Mouse (Mus musculus): ENCODE measurements around the gene Nlrp4c. TPM values are rescaled to one million over a fixed set of nuclear protein-coding genes. Genes with fewer than 3 reads are reported as not detected.

Nlrp4c gene
- polyA plus RNA-seq, 1 experiment from 2014 or later: 0.05 TPM

GRCm38 (mm10) chr7:6154164-6154563, 109.2 kb downstream of the Nlrp4c start:
- H3K27me3 ChIP-seq (ENCODE audit: control insufficient read depth, insufficient read depth, low read length): no peaks in the 10 kb centered on the region
- no peak overlapping the region for H3K27ac ChIP-seq (ENCODE audit: low read depth, low read length)
- 77% methylated on average over 5 of the region's 5 CpGs for WGBS
- ATAC-seq (ENCODE audit: low read depth): no peak
- no peak overlapping the region for H3K9ac ChIP-seq (replicated peaks; ENCODE audit: low read depth, low read length)
- no peaks in the 10 kb centered on the region for H3K36me3 ChIP-seq (ENCODE audit: control insufficient read depth, insufficient read depth, low read length)
- H3K4me3 ChIP-seq (ENCODE audit: low read depth, low read length): peak overlapping the region; percentile 77
- H3K9me3 ChIP-seq (ENCODE audit: control insufficient read depth, low read length): no peaks in the 10 kb centered on the region
- H3K4me2 ChIP-seq (ENCODE audit: low read depth, low read length): no peak overlapping the region
- H3K4me1 ChIP-seq (ENCODE audit: control insufficient read depth, insufficient read depth, low read length): peaks cover 16% of the 10 kb centered on the region

Other genes starting within 250 kb of the Nlrp4c start
- gene Vmn1r63, start 239.7 kb upstream of the Nlrp4c start, polyA plus RNA-seq (2014; fragmentation: Nextera tagmentation; extraction: Ambion mirVana): not detected in 2 replicates
- not detected in 2 replicates for gene Vmn1r64, start 160.6 kb upstream of the Nlrp4c start, polyA plus RNA-seq (2014; fragmentation: Nextera tagmentation; extraction: Ambion mirVana)
- gene Vmn1r65, start 34.2 kb upstream of the Nlrp4c start, polyA plus RNA-seq (2014; fragmentation: Nextera tagmentation; extraction: Ambion mirVana): not detected in 2 replicates
- gene Zfp787, start 110.8 kb downstream of the Nlrp4c start, polyA plus RNA-seq (2014; fragmentation: Nextera tagmentation; extraction: Ambion mirVana): 13.7 and 15.4 TPM in 2 replicates
- 78.5 and 79.4 TPM in 2 replicates for gene Zfp444, start 127.1 kb downstream of the Nlrp4c start, polyA plus RNA-seq (2014; fragmentation: Nextera tagmentation; extraction: Ambion mirVana)
- gene Galp, start 151.9 kb downstream of the Nlrp4c start, polyA plus RNA-seq (2014; fragmentation: Nextera tagmentation; extraction: Ambion mirVana): not detected in 2 replicates
- not detected in 2 replicates for gene Zscan5b, start 177.1 kb downstream of the Nlrp4c start, polyA plus RNA-seq (2014; fragmentation: Nextera tagmentation; extraction: Ambion mirVana)
- not detected in 2 replicates for gene Epp13, start 207.5 kb downstream of the Nlrp4c start, polyA plus RNA-seq (2014; fragmentation: Nextera tagmentation; extraction: Ambion mirVana)
- 18.1 and 19.8 TPM in 2 replicates for gene Zfp667, start 241.4 kb downstream of the Nlrp4c start, polyA plus RNA-seq (2014; fragmentation: Nextera tagmentation; extraction: Ambion mirVana)